Mouse (Mus musculus): ENCODE results near the gene Cep170. TPM values are rescaled to one million over a fixed set of nuclear protein-coding genes. Genes with fewer than 3 reads are reported as not detected.

Gene Cep170
- total and polyA plus RNA-seq, 2 experiments from 2014 or later, result 7.1 to 18.8 TPM

DNA sequence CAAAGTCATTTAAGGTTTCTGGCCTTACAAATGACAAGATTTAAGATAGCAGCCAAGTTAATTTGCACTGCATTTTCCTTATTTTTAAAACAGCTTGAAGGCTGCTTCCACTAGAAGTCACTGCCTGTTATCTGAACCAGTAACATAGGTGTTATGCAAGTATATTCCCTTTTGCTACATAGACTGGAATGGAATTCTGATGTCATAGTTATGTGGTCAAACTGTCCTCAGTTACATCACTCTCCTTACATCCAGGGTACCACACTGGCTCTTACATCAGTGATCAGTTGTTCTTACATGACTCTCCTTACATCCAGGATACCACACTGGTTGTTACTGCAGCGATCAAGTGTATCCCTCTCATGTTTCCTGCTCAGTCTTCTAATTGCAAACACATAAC lies 53.2 kb downstream of the Cep170 start:
- no peak overlapping the region for H3K4me2 ChIP-seq (ENCODE audit: low read depth, low read length)
- no peak for ATAC-seq (ENCODE audit: insufficient read depth, low read depth)
- no peak overlapping the region for H3K4me3 ChIP-seq (ENCODE audit: low read depth, low read length)
- no peak overlapping the region for H3K9ac ChIP-seq (replicated peaks; ENCODE audit: low read depth, low read length)
- no peak for DNase-seq (ENCODE audit: low spot score)
- TF ChIP-seq EP300 (IDR thresholded peaks at IDR 0.05; ENCODE audit: low read depth), result no peak
- TF ChIP-seq CTCF (IDR thresholded peaks at IDR 0.05; ENCODE audit: low read depth), result no peak
- H3K9me3 ChIP-seq (replicated peaks; ENCODE audit: control insufficient read depth, low read length), result no peaks in the 10 kb centered on the region
- peaks cover 27% of the 10 kb centered on the region for H3K36me3 ChIP-seq (replicated peaks; ENCODE audit: control insufficient read depth, insufficient read depth, low read length)
- no peaks in the 10 kb centered on the region for H3K4me1 ChIP-seq (ENCODE audit: control insufficient read depth, insufficient read depth)
- H3K27me3 ChIP-seq (ENCODE audit: control insufficient read depth, insufficient read depth, low read length), result no peaks in the 10 kb centered on the region
- H3K27ac ChIP-seq (ENCODE audit: low read depth), result no peak overlapping the region
- 96% methylated on average over 1 of the region's 1 CpGs for WGBS

- no peak; the same call in 1 of the 2 replicates for ATAC-seq (ENCODE audit: insufficient read depth, low read depth)
- Histone ChIP-seq H3K4me3 (ENCODE audit: low read depth, low read length) (no peak overlapping the region), H3K4me2 (ENCODE audit: low read depth, low read length) (no peak overlapping the region), H3K4me1 (ENCODE audit: control insufficient read depth, insufficient read depth) (peaks cover 5% of the 10 kb centered on the region; the same call in 1 of the 2 replicates), H3K36me3 (replicated peaks; ENCODE audit: control insufficient read depth, insufficient read depth, low read length) (peaks cover 30% of the 10 kb centered on the region), H3K27me3 (ENCODE audit: control insufficient read depth, insufficient read depth, low read length) (no peaks in the 10 kb centered on the region), H3K9ac (replicated peaks; ENCODE audit: low read depth, low read length) (no peak overlapping the region), H3K27ac (ENCODE audit: low read depth) (no peak overlapping the region), H3K9me3 (replicated peaks; ENCODE audit: control insufficient read depth, low read length) (no peaks in the 10 kb centered on the region)
- TF ChIP-seq EP300 (IDR thresholded peaks at IDR 0.05; ENCODE audit: low read depth) (no peak), CTCF (IDR thresholded peaks at IDR 0.05; ENCODE audit: low read depth) (no peak)
- WGBS, result 60% methylated on average over 9 of the region's 9 CpGs
- no peak for DNase-seq (ENCODE audit: low spot score)
Measured at GRCm38 (mm10) chr1:176755586-176755985, 58.3 kb downstream of the Cep170 start.

DNA sequence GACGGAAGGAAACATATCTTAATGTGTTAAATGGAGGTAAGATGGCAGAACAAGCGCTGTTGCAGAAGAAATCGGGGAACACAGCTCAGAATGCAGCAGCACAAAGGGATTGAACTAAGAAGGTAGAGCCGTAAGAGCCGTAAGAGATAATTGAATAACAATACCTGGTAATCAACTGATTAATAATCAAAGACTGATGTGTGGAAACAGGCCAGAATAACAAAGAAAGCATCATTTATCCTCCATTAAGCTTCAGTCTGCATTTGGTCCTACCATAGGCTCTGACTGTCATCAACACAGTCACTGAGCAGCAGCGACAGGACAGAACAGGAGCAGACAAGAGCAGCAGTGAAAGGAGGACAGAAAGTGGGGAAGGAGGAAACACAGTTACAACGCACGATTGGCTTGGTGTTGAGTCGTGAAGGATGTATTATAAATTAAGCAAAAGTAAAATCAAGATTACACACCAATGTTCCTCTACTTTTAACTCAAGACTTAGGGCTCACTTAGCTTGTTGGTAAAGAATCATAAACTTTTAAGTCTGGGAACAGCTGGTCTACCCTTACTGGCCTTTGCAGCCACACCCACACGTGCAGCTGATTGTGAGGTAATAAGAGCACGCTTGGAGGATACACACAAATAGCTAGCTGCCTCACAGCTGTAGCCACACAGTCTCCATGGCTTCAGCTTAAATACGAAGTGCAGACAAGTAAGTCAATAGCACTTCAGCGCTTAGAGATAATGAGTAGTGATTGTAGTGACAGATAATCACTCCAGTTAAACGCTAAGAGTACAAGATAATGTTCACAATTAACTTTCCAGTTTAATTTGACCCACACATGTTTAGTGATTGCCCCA lies 59.8 kb downstream of the Cep170 start:
- ATAC-seq (ENCODE audit: insufficient read depth, low read depth), result no peak
- no peak overlapping the region for H3K27ac ChIP-seq (ENCODE audit: low read depth)

GRCm38 (mm10) chr1:176749708-176750107 lies 64.2 kb downstream of the Cep170 start:
- Histone ChIP-seq H3K4me1 (ENCODE audit: control insufficient read depth, insufficient read depth) (no peaks in the 10 kb centered on the region), H3K9ac (replicated peaks; ENCODE audit: low read depth, low read length) (no peak overlapping the region), H3K27ac (ENCODE audit: low read depth) (no peak overlapping the region), H3K36me3 (replicated peaks; ENCODE audit: control insufficient read depth, insufficient read depth, low read length) (peaks cover 12% of the 10 kb centered on the region), H3K9me3 (replicated peaks; ENCODE audit: control insufficient read depth, low read length) (no peaks in the 10 kb centered on the region), H3K4me3 (ENCODE audit: low read depth, low read length) (no peak overlapping the region), H3K4me2 (ENCODE audit: low read depth, low read length) (no peak overlapping the region), H3K27me3 (ENCODE audit: control insufficient read depth, insufficient read depth, low read length) (no peaks in the 10 kb centered on the region)
- DNase-seq (ENCODE audit: low spot score), result no peak
- TF ChIP-seq EP300 (IDR thresholded peaks at IDR 0.05; ENCODE audit: low read depth) (no peak), CTCF (IDR thresholded peaks at IDR 0.05; ENCODE audit: low read depth) (no peak)
- no peak for ATAC-seq (ENCODE audit: insufficient read depth, low read depth)
- 89% methylated on average over 7 of the region's 7 CpGs for WGBS

More for the DNA sequence above, 59.8 kb downstream of the Cep170 start:
- no peak overlapping the region for H3K4me3 ChIP-seq (ENCODE audit: low read depth, low read length)
- 60% methylated on average over 14 of the region's 14 CpGs for WGBS
- no peak for DNase-seq (ENCODE audit: low spot score)
- no peak overlapping the region for H3K4me2 ChIP-seq (ENCODE audit: low read depth, low read length)
- peaks cover 31% of the 10 kb centered on the region for H3K36me3 ChIP-seq (replicated peaks; ENCODE audit: control insufficient read depth, insufficient read depth, low read length)
- peaks cover 5% of the 10 kb centered on the region; the same call in 1 of the 2 replicates for H3K4me1 ChIP-seq (ENCODE audit: control insufficient read depth, insufficient read depth)
- TF ChIP-seq EP300 (IDR thresholded peaks at IDR 0.05; ENCODE audit: low read depth) (no peak), CTCF (IDR thresholded peaks at IDR 0.05; ENCODE audit: low read depth) (no peak)
- H3K9me3 ChIP-seq (replicated peaks; ENCODE audit: control insufficient read depth, low read length), result no peaks in the 10 kb centered on the region
- no peak overlapping the region for H3K9ac ChIP-seq (replicated peaks; ENCODE audit: low read depth, low read length)
- H3K27me3 ChIP-seq (ENCODE audit: control insufficient read depth, insufficient read depth, low read length), result no peaks in the 10 kb centered on the region

- no peaks in the 10 kb centered on the region for H3K27me3 ChIP-seq (ENCODE audit: control insufficient read depth, insufficient read depth, low read length)
- no peak overlapping the region for H3K27ac ChIP-seq (ENCODE audit: low read depth)
- H3K9ac ChIP-seq (replicated peaks; ENCODE audit: low read depth, low read length), result no peak overlapping the region
- no peak for ATAC-seq (ENCODE audit: insufficient read depth, low read depth)
- no peak overlapping the region for H3K4me3 ChIP-seq (ENCODE audit: low read depth, low read length)
- H3K9me3 ChIP-seq (replicated peaks; ENCODE audit: control insufficient read depth, low read length), result no peaks in the 10 kb centered on the region
- DNase-seq (ENCODE audit: low spot score), result no peak
- H3K4me2 ChIP-seq (ENCODE audit: low read depth, low read length), result no peak overlapping the region
- TF ChIP-seq CTCF (IDR thresholded peaks at IDR 0.05; ENCODE audit: low read depth) (no peak), EP300 (IDR thresholded peaks at IDR 0.05; ENCODE audit: low read depth) (no peak)
- H3K4me1 ChIP-seq (ENCODE audit: control insufficient read depth, insufficient read depth), result no peaks in the 10 kb centered on the region
- WGBS, result 89% methylated on average over 2 of the region's 2 CpGs
- H3K36me3 ChIP-seq (replicated peaks; ENCODE audit: control insufficient read depth, insufficient read depth, low read length), result peaks cover 52% of the 10 kb centered on the region
Measured at GRCm38 (mm10) chr1:176732834-176733233, 81.0 kb downstream of the Cep170 start.

All from heart, postnatal 0 days (tissue).